Mouse (Mus musculus) monocyte, adult 2 months (primary cell): ENCODE results near the gene Mib2.
"Not testable (repeated sequence)": the region's sequence is repeated elsewhere in the genome, so short reads cannot be mapped to it uniquely, and the experiment has no call there.

Experiments used
- DNase-seq, 2 experiments: peaks; one replicate each; pipeline ENCODE4 v3.0.0; 2022; ENCODE audit warnings: low spot score in 2 of 2, low read depth in 1 of 2

The Mib2 gene

GRCm38 (mm10) chr4:155672082-155672481, 3.1 kb upstream of the Mib2 start:
- no peak for DNase-seq

DNA sequence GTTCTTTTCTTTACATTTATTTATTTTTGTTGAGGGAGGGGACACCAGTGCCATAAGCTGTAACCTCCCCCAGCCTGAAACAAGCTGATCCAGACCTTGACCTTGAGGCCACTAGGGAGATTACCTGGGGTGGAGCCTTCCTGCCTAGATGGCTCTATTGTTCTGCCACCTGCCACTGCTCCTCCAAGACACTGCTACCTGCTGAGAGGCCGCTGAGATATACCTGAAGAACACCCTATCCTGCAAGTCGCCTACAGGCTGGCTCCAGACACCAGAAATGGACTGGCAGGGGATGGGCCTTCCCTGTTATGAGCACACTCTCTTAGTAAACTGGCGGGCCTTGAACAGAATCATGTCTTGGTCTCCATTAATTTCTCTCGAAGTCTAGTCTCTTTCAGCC, 1.2 kb upstream of the Mib2 start:
- DNase-seq = not testable (repeated sequence)

- no peak for DNase-seq
Measured at GRCm38 (mm10) chr4:155669598-155670075, 639 bp upstream of the Mib2 start.

- DNase-seq = no peak
Measured at GRCm38 (mm10) chr4:155666903-155667302, 2.1 kb downstream of the Mib2 start.

- DNase-seq = no peak
Measured at GRCm38 (mm10) chr4:155660641-155661040, 8.4 kb downstream of the Mib2 start.

DNA sequence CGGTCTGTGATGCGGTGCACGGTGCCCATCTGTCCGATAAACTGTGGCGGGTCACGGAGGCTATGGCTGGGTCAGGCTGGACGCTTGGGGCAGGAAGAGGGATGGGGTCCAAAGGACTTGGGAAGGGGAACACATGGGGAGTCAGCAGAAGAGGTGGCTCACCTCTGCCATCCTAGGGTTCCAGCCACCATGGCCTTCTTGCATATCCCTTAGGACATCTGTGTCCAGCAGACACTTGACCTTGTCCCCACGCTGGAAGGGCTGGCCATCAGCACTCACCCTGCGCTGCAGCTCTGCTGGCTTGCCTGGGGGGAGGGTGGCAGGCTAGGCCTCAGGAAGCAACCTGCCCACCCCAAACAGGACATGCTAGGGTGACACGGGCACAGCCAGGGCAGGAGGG, 10.0 kb downstream of the Mib2 start:
- DNase-seq = no peak

- DNase-seq = no peak
Measured at GRCm38 (mm10) chr4:155656214-155656751, 12.7 kb downstream of the Mib2 start.

DNA sequence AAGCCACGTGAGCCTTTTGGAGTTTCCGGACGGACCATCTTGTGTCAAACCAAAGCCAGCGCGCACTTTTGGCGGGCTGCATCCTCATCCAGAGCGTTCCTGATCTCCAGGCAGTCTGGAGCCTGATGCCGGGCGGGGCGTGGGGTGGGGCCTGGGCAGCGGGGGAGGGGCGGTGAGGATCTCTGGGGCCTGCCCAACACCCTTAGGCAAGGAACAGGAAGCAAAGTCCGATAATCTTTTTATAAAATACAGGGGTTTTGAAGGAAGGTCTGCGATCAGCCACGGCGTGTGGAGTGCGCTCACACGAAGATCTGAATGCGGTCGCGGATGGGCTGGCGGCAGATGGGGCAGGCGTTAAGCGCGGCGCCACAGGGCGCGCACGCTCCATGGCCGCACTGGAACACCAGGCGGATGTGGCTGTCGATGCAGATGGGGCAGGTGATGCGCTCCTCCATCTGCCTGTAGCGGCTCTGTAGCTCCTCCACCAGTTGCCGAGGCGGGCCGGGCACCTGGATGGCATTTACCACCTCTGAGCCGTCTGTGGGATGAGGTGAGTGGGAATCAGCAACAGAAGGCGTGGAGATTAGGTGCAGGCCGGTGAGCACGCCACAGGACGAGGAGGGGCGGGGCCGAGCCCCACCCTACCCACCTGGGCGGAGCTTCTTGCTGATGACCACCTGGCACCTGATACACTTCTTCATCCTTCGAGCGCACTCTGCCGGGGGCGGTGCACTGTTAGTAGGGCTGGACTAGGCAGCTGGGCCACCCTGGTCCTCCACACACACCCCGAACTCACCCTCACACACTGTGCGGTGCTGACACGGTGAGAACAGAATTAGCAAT, 14.3 kb downstream of the Mib2 start:
- no peak for DNase-seq

GRCm38 (mm10) chr4:155654183-155654455, 14.9 kb downstream of the Mib2 start:
- no peak for DNase-seq

DNA sequence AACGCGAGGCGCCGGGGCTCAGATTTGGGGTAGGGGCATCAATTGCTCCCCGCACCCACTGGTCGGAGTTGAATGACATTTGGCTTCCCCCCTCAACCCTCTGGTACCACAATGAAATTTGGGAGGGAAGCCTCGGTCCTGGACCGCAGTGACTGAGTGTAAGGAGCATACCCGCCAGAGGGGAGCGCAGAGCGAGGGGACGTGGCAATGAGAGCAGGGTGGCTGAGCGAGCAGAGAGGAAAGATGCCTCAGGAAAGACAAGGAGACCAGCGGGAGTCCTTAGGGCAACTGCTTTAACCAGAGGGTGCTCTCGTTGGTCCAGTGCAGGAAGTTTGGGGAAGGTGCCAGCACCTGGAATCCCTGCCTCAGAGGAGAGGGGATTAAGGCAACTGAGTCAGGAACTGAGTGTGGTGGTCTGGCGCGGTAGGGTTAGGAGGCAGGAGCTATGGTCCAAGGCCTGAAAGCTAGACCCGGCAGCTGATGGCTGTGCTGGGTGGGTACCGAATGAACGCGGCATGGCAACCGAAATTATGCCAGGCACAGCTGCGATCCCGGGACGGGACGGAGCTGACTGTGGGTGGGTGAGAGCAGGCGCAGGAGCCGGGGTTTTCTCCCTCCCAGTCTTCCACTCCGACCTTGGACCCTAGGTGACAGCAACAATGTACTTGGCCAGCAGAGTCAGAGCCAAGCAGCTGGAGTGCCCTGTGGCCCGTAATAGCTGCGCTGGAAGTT, 15.4 kb downstream of the Mib2 start:
- DNase-seq = no peak

- DNase-seq = no peak
Measured at GRCm38 (mm10) chr4:155653086-155653450, 15.9 kb downstream of the Mib2 start, which contains the start of gene Mmp23. Gene Mmp23, minus strand, starts transcription at chr4:155653384.

DNA sequence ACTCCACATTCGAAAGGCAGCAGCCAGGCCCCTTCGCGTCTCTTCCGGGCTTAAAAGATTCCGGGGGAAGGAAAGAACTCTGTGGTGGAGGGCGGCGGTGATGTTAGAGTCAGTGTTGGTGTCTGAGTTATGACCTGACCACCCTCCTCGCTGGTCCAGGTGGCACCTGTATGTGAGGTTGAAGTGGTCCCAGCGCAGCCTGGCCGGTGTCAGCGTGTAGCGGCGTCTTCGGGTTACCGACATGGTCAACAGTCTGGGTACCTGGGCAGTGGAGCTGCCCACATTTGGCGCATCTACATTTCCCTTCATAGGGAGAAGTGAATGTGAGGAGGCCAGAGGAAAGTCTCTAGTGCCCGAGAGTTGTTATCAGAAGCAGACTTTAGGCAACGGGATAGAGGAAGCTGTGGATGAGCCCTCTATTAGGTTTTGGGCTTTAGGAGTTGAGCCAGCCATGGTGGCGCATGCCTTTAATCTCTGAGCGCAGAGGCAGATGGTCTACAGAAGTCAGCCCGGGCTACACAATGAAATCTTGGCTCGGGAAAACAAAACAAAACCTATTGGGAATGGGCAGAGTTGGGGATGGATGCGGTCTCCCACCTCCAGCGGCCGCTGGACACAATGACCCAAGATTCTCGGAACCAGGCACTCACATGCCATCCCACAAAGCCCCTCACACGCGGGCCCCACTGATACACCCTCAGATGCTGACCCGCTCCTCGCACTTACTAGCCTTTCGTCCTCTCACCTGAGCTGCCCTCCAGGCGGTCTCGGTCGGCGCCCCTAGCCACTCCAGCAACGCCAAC, 16.5 kb downstream of the Mib2 start:
- DNase-seq = no peak

- no peak for DNase-seq
Measured at GRCm38 (mm10) chr4:155651553-155652269, 17.3 kb downstream of the Mib2 start.

- no peak for DNase-seq
Measured at GRCm38 (mm10) chr4:155649355-155649754, 19.6 kb downstream of the Mib2 start.

DNA sequence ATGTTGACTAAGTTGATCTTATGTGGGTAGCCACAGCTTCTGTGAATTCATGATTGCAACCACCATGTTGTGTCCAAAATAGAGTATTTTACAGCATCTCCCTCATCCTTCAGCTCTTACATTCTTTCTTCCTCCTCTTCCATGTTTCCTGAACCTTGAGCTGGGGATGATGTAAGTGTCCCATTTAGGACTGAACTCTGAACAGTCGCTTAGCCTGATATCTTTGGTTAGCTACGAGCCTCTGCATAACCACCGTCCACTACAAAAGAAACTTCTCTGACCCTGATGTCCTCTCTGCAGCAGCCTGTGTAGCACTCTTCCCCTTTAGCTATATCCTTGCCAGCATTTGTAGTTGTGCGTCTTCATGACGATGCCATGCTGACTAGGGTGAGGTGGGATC, 23.3 kb downstream of the Mib2 start:
- DNase-seq = no peak

- not testable (repeated sequence) for DNase-seq
Measured at GRCm38 (mm10) chr4:155645308-155645707, 23.7 kb downstream of the Mib2 start, which contains the start of gene Gm10563. Gene Gm10563, minus strand, starts transcription at chr4:155645408.

GRCm38 (mm10) chr4:155643531-155643930, 25.5 kb downstream of the Mib2 start:
- DNase-seq = no peak

- DNase-seq = no peak
Measured at GRCm38 (mm10) chr4:155635766-155636499, 33.1 kb downstream of the Mib2 start.

- DNase-seq = no peak
Measured at GRCm38 (mm10) chr4:155630267-155630666, 38.7 kb downstream of the Mib2 start.
